Mouse (Mus musculus): ENCODE measurements at regions not wholly inside any gene's neighbourhood (a gene's known extent, or its start where the extent isn't known, plus 50 kb on each side); places are given as distances from the start of the nearest gene placed in this dataset.
A peak's percentile ranks its signal among the peaks of the same experiment; 100 is the strongest.

- Histone ChIP-seq H3K36me3 (replicated peaks; ENCODE audit: control insufficient read depth, insufficient read depth) (no peaks in the 10 kb centered on the region), H3K4me1 (replicated peaks; ENCODE audit: control insufficient read depth, insufficient read depth, low read length) (no peaks in the 10 kb centered on the region), H3K9me3 (ENCODE audit: control insufficient read depth, low read length) (no peaks in the 10 kb centered on the region), H3K9ac (no peak overlapping the region), H3K4me3 (replicated peaks; ENCODE audit: low read length) (no peak overlapping the region), H3K27ac (no peak overlapping the region), H3K4me2 (replicated peaks) (no peak overlapping the region), H3K27me3 (ENCODE audit: control insufficient read depth, insufficient read depth, low read length) (no peaks in the 10 kb centered on the region)
- ATAC-seq (ENCODE audit: low FRiP score) (no peak), DNase-seq (ENCODE audit: low spot score) (no peak)
- 92% methylated on average over 3 of the region's 3 CpGs for WGBS
Observed at GRCm38 (mm10) chr12:77570501-77570900, 332.6 kb downstream of the Fut8 start.

DNA sequence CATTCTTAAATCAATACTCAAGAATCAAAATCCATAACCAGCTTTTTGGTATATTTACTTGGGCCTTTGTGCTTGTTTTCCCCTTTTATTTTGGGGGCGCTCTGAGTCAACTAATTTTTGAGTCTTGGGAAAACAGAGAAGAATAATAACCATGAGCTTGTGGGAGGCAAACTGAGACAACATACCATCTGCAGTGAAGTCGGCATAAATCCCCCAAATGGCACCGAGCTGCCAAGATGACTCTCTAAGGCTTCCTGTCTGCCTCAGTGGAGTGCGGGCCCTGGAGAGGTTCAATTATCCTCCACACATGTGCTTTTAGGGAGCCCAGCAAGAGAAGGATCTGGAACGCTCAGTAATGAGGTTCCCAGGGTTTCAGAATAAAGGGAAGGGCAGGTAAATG lies 333.1 kb downstream of the Fut8 start:
- Histone ChIP-seq H3K4me2 (replicated peaks) (no peak overlapping the region), H3K4me1 (replicated peaks; ENCODE audit: control insufficient read depth, insufficient read depth, low read length) (no peaks in the 10 kb centered on the region), H3K4me3 (replicated peaks; ENCODE audit: low read length) (no peak overlapping the region), H3K36me3 (replicated peaks; ENCODE audit: control insufficient read depth, insufficient read depth) (no peaks in the 10 kb centered on the region), H3K9me3 (ENCODE audit: control insufficient read depth, low read length) (no peaks in the 10 kb centered on the region), H3K27me3 (ENCODE audit: control insufficient read depth, insufficient read depth, low read length) (no peaks in the 10 kb centered on the region), H3K9ac (no peak overlapping the region), H3K27ac (no peak overlapping the region)
- ATAC-seq (ENCODE audit: low FRiP score) (no peak), DNase-seq (ENCODE audit: low spot score) (no peak)
- 75% methylated on average over 5 of the region's 5 CpGs for WGBS

DNA sequence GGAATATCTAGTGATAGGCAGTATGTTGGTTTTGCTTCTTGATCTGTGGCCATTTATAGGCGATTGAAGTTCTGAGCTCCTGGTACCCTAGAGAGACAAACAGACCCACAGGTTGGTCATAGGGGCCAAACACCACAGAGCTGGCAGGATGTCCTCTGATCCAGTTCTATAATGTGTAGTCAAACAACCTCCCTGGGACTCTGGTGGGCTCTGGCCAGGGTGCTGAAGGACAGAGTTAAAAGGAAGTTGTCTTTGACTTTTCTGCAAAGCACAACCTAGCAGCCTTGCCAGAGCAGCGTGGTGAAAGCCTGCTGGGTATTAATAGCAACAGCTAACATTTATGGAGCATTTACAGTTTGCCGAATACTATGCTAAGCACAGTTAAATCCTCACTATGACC lies 337.1 kb downstream of the Fut8 start:
- Histone ChIP-seq H3K9me3 (ENCODE audit: control insufficient read depth, low read length) (no peaks in the 10 kb centered on the region), H3K27me3 (ENCODE audit: control insufficient read depth, insufficient read depth, low read length) (no peaks in the 10 kb centered on the region), H3K4me2 (replicated peaks) (no peak overlapping the region), H3K27ac (no peak overlapping the region), H3K9ac (no peak overlapping the region), H3K36me3 (replicated peaks; ENCODE audit: control insufficient read depth, insufficient read depth) (no peaks in the 10 kb centered on the region), H3K4me3 (replicated peaks; ENCODE audit: low read length) (no peak overlapping the region), H3K4me1 (replicated peaks; ENCODE audit: control insufficient read depth, insufficient read depth, low read length) (no peaks in the 10 kb centered on the region)
- no peak for DNase-seq (ENCODE audit: low spot score)
- 76% methylated on average over 3 of the region's 3 CpGs for WGBS
- no peak for ATAC-seq (ENCODE audit: low FRiP score)

GRCm38 (mm10) chr12:77588297-77588696 lies 350.4 kb downstream of the Fut8 start:
- Histone ChIP-seq H3K4me2 (replicated peaks) (no peak overlapping the region), H3K27ac (no peak overlapping the region), H3K9ac (no peak overlapping the region), H3K4me1 (replicated peaks; ENCODE audit: control insufficient read depth, insufficient read depth, low read length) (no peaks in the 10 kb centered on the region), H3K4me3 (replicated peaks; ENCODE audit: low read length) (no peak overlapping the region), H3K9me3 (ENCODE audit: control insufficient read depth, low read length) (no peaks in the 10 kb centered on the region), H3K36me3 (replicated peaks; ENCODE audit: control insufficient read depth, insufficient read depth) (no peaks in the 10 kb centered on the region), H3K27me3 (ENCODE audit: control insufficient read depth, insufficient read depth, low read length) (no peaks in the 10 kb centered on the region)
- ATAC-seq (ENCODE audit: low FRiP score) (no peak), DNase-seq (ENCODE audit: low spot score) (no peak)
- 32% methylated on average over 2 of the region's 2 CpGs for WGBS

GRCm38 (mm10) chr12:77589416-77589815 lies 351.5 kb downstream of the Fut8 start:
- no peaks in the 10 kb centered on the region for H3K36me3 ChIP-seq (replicated peaks; ENCODE audit: control insufficient read depth, insufficient read depth)
- DNase-seq (ENCODE audit: low spot score) = no peak
- no peaks in the 10 kb centered on the region for H3K27me3 ChIP-seq (ENCODE audit: control insufficient read depth, insufficient read depth, low read length)
- 69% methylated on average over 5 of the region's 5 CpGs for WGBS
- no peak overlapping the region for H3K27ac ChIP-seq
- H3K9me3 ChIP-seq (ENCODE audit: control insufficient read depth, low read length) = no peaks in the 10 kb centered on the region
- no peak for ATAC-seq (ENCODE audit: low FRiP score)
- no peak overlapping the region for H3K4me2 ChIP-seq (replicated peaks)
- H3K4me3 ChIP-seq (replicated peaks; ENCODE audit: low read length) = no peak overlapping the region
- no peak overlapping the region for H3K9ac ChIP-seq
- H3K4me1 ChIP-seq (replicated peaks; ENCODE audit: control insufficient read depth, insufficient read depth, low read length) = no peaks in the 10 kb centered on the region

DNA sequence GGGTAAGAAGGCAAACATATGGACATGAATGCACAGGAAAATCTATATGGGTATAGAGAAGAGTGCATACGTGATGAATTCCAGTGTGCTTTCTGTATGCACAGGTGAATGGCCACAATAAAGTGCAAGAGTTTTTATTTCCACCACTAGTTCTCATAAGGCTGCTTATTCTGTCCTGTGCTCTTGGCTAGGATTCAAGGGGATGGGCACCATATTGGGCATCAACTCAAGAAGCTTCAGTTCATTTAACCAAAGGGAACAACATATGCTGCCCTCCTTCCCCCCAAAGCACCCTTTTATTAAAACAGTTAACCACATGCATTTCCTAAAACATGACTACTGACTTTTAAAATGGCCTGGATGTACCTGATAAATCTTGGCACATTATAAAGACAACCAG lies 356.2 kb downstream of the Fut8 start:
- Histone ChIP-seq H3K27me3 (ENCODE audit: control insufficient read depth, insufficient read depth, low read length) (no peaks in the 10 kb centered on the region), H3K4me1 (replicated peaks; ENCODE audit: control insufficient read depth, insufficient read depth, low read length) (0 out of 2 replicates have a peak, but pooled peaks cover 3% of the 10 kb centered on the region), H3K9me3 (ENCODE audit: control insufficient read depth, low read length) (no peaks in the 10 kb centered on the region), H3K9ac (no peak overlapping the region), H3K4me3 (replicated peaks; ENCODE audit: low read length) (no peak overlapping the region), H3K4me2 (replicated peaks) (no peak overlapping the region), H3K27ac (no peak overlapping the region), H3K36me3 (replicated peaks; ENCODE audit: control insufficient read depth, insufficient read depth) (no peaks in the 10 kb centered on the region)
- WGBS = 88% methylated on average over 1 of the region's 1 CpGs
- ATAC-seq (ENCODE audit: low FRiP score) (no peak), DNase-seq (ENCODE audit: low spot score) (no peak)

- ATAC-seq (ENCODE audit: low FRiP score) (peak; percentile 57; the same call in 1 of the 2 replicates), DNase-seq (ENCODE audit: low spot score) (no peak)
- Histone ChIP-seq H3K4me2 (replicated peaks) (no peak overlapping the region), H3K36me3 (replicated peaks; ENCODE audit: control insufficient read depth, insufficient read depth) (no peaks in the 10 kb centered on the region), H3K4me1 (replicated peaks; ENCODE audit: control insufficient read depth, insufficient read depth, low read length) (peaks cover 8% of the 10 kb centered on the region; the same call in 1 of the 2 replicates), H3K4me3 (replicated peaks; ENCODE audit: low read length) (no peak overlapping the region), H3K9ac (no peak overlapping the region), H3K9me3 (ENCODE audit: control insufficient read depth, low read length) (no peaks in the 10 kb centered on the region), H3K27ac (no peak overlapping the region), H3K27me3 (ENCODE audit: control insufficient read depth, insufficient read depth, low read length) (no peaks in the 10 kb centered on the region)
- 35% methylated on average over 3 of the region's 3 CpGs for WGBS
Observed at GRCm38 (mm10) chr12:77594657-77595056, 356.7 kb downstream of the Fut8 start.

- H3K27me3 ChIP-seq (ENCODE audit: control insufficient read depth, insufficient read depth, low read length) = no peaks in the 10 kb centered on the region
- H3K9ac ChIP-seq = no peak overlapping the region
- no peaks in the 10 kb centered on the region for H3K36me3 ChIP-seq (replicated peaks; ENCODE audit: control insufficient read depth, insufficient read depth)
- no peak overlapping the region for H3K4me3 ChIP-seq (replicated peaks; ENCODE audit: low read length)
- no peak overlapping the region for H3K4me2 ChIP-seq (replicated peaks)
- DNase-seq (ENCODE audit: low spot score) (no peak), ATAC-seq (ENCODE audit: low FRiP score) (no peak)
- H3K4me1 ChIP-seq (replicated peaks; ENCODE audit: control insufficient read depth, insufficient read depth, low read length) = peaks cover 9% of the 10 kb centered on the region; the same call in 1 of the 2 replicates
- no peak overlapping the region for H3K27ac ChIP-seq
- 79% methylated on average over 5 of the region's 5 CpGs for WGBS
- no peaks in the 10 kb centered on the region for H3K9me3 ChIP-seq (ENCODE audit: control insufficient read depth, low read length)
Observed at GRCm38 (mm10) chr12:77595821-77596220, 357.9 kb downstream of the Fut8 start.

DNA sequence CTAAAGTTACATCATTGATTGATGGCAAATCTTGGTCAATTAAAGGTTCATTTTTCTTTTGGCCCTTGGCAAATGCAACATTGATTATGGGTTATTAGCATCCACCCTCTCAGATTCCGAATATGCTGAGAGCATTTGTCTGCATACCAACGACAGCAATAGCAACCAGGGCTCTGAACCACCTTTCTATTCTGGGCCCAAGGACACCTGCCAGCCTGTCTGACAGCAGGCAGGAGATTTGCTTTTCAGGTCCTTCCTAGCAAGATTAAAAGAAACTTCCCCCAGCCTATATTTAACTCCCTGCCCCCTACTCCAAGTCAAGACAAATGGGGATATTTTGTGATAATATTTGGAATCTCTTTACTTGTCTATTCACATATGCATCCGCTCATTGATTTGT lies 358.8 kb downstream of the Fut8 start:
- no peaks in the 10 kb centered on the region for H3K36me3 ChIP-seq (replicated peaks; ENCODE audit: control insufficient read depth, insufficient read depth)
- no peak overlapping the region for H3K4me3 ChIP-seq (replicated peaks; ENCODE audit: low read length)
- no peak for ATAC-seq (ENCODE audit: low FRiP score)
- no peak overlapping the region for H3K27ac ChIP-seq
- no peak for DNase-seq (ENCODE audit: low spot score)
- H3K9me3 ChIP-seq (ENCODE audit: control insufficient read depth, low read length) = no peaks in the 10 kb centered on the region
- 73% methylated on average over 3 of the region's 3 CpGs for WGBS
- H3K4me1 ChIP-seq (replicated peaks; ENCODE audit: control insufficient read depth, insufficient read depth, low read length) = peaks cover 9% of the 10 kb centered on the region; the same call in 1 of the 2 replicates
- H3K27me3 ChIP-seq (ENCODE audit: control insufficient read depth, insufficient read depth, low read length) = no peaks in the 10 kb centered on the region
- no peak overlapping the region for H3K4me2 ChIP-seq (replicated peaks)
- no peak overlapping the region for H3K9ac ChIP-seq

GRCm38 (mm10) chr12:77597627-77598333 lies 359.9 kb downstream of the Fut8 start:
- WGBS = 29% methylated on average over 3 of the region's 3 CpGs
- Histone ChIP-seq H3K9me3 (ENCODE audit: control insufficient read depth, low read length) (no peaks in the 10 kb centered on the region), H3K27ac (peak overlapping the region; percentile 3; the same call in 1 of the 2 replicates), H3K36me3 (replicated peaks; ENCODE audit: control insufficient read depth, insufficient read depth) (no peaks in the 10 kb centered on the region), H3K4me3 (replicated peaks; ENCODE audit: low read length) (no peak overlapping the region), H3K27me3 (ENCODE audit: control insufficient read depth, insufficient read depth, low read length) (no peaks in the 10 kb centered on the region), H3K9ac (no peak overlapping the region), H3K4me2 (replicated peaks) (no peak overlapping the region), H3K4me1 (replicated peaks; ENCODE audit: control insufficient read depth, insufficient read depth, low read length) (peaks cover 9% of the 10 kb centered on the region; the same call in 1 of the 2 replicates)
- DNase-seq (ENCODE audit: low spot score) = no peak
- ATAC-seq (ENCODE audit: low FRiP score) = peak; percentile 52; the same call in 1 of the 2 replicates
